Mouse (Mus musculus): ENCODE measurements at regions not wholly inside any gene's neighbourhood (a gene's known extent, or its start where the extent isn't known, plus 50 kb on each side); places are given as distances from the start of the nearest gene placed in this dataset.
"Not testable (repeated sequence)": the region's sequence is repeated elsewhere in the genome, so short reads cannot be mapped to it uniquely, and the experiment has no call there.

DNA sequence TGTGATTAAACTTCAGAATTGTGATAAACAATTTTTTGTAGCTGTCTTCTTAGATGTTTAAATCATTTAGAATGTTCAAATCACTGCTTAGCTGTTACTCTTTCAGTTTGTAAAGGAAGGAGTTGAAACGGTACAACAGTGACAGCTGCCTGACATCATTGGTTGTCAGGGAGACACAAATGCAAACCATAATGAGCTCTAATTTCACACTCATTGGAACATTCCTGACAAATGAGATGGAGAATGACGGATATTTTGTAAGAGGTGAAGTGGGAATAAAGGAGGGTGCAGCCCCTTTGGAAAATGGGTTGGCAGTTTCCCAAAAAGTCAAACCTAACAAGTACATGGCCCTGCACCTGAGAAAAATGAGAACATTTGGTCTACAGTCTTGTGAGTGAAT lies 62.5 kb downstream of the Rad51ap2 start:
- no peak for DNase-seq

DNA sequence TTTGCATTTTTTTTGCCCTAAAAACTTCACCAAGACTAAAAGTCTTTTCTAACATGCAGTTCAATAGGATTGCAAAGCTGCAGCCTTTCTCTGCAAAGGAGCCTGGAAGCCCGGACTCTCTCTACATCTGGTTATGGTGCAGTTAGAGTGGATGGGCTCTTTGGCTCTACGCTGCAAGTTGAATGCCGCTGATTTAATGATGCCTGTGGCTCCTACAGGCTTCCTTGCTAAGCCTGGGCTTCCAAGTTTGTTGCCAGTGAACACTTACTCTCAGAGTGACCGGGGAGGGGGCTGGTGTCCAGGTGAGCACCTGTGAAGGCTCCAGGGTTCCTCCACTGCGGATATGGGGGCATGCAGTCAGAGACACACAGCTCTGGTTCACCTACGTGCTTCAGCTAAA lies 107.0 kb downstream of the Rad51ap2 start:
- no peak for DNase-seq

DNA sequence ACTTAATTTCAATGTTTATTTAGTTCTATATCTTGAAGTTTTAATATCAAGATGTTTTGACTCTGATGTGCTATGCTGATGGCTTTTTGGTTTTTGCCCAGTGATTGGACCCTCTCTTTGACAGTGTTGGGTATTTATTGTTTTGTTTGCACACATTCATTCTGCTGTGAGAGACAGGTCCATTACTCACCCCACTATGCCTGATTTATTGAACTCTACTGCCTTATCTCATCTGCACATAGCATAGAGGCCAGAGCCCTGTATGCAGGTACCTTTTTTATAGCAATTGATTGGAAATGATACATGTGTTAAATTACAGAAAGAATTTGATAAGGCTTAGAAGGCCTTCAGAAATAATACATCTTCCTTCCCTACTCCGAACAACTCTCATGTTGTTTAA lies 114.3 kb downstream of the Rad51ap2 start:
- no peak for DNase-seq

DNA sequence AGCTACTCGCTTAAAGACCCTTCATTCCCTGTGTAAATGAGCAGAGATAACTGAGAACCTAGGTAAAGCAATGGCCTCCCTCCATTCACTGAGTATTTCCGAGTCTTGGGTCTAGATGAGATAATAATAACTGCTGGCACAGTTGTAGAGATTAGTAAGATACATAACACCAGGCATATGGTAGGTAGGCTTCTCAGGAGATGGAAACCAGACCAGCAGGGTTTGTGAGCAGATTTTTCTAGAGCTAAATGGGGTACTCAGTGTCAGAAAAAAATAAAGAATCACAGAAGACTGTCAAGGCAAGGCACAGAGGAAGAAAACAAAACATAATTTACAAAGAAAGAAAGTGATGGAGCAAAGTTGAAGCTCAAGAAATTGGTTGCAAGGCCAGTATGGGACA lies 148.1 kb downstream of the Rad51ap2 start:
- peak; percentile 25 for DNase-seq

DNA sequence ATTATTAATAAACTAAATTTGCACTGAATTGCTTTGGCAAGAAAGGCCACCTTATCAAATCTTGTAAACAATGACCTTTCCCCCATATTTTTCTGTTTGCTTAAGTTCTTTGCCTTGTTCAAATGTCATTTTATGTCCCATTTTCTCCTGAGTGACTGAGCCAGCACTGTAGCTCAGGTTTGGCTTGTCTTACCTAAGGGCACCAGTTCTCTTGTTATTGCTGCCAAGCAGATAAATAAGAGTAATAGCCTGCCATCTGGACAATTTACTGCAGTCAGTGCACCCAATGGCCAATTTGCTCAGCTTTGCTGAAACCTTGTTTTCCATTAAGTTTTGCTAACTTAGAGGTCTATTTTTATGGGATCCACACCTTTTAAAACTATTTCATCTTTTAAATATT lies 152.9 kb downstream of the Rad51ap2 start:
- no peak for DNase-seq

DNA sequence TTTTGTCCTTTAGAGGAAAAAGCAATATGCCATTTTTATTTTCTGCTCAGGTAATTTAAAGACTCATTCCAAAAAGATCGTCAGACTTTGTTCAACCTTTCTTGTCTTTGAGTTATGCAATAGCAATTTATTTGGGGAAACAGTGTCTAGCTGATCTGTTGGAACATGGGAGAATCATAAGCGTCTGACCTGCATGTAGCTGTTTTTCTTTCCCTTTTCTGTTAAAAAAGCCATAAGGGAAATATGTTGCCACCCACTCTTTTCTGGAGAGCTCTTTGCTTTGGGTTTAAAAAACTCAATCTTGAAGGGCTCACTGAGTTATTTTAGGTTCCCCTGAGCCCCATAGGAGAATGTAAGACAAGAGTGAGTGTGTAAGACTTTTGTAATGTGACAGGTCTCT lies 155.8 kb downstream of the Rad51ap2 start:
- peak; percentile 36 for DNase-seq

DNA sequence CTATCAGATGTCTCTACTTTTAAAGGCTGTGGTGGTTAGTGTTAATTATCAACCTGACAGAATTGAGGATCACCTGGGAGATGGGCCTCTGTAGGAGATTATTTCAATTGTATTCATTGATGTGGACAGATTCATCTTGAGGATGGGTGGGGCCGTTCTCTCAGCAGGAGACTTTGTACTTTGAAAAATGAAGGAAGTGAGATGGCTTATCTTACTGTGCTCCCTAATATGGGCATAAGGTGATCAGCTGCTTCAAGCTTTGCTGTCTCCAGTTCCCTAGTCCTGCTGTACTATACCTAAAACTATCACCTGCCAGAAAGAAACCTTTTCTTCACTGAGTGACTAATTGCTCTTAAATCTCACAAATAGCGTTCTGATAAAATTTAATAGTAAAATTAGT lies 159.4 kb downstream of the Rad51ap2 start:
- no peak for DNase-seq

DNA sequence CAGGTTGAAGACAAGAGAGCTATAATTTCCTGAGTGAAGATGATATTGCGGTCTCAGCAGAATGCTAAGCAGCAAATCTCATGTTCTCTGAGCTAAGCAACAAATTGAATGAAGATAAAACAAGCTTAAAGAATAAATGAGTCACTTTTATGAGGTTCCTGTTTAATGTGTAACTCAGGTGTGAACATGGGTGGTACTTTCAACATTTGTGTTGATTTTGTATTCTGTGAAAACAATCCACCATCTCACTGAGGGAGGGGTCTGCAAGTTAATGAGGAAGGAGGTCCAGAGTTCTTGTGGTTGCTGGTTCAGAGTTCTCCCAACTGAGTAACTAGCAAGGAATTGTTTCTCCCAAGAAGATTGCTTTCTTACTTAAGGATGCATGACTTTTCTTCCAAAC lies 167.7 kb downstream of the Rad51ap2 start:
- no peak for DNase-seq

DNA sequence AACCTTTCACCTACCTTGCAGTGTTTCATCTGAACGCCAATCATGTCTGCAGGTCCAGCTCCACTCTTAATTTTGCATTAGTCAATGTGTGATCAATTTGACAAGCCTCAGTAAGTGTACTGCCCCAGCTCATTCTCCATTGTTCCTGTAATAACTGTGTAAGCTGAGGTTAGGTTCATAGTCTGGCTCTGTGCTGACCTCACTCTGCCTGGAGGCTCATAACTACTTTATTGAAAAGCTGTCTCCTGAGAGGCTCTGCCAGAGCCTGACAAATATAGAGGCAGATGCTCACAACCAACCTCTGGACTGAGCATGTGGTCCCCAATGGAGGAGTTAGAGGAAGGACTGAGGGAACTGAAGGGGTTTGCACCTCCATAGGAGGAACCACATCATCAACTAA lies 174.3 kb downstream of the Rad51ap2 start:
- no peak for DNase-seq

DNA sequence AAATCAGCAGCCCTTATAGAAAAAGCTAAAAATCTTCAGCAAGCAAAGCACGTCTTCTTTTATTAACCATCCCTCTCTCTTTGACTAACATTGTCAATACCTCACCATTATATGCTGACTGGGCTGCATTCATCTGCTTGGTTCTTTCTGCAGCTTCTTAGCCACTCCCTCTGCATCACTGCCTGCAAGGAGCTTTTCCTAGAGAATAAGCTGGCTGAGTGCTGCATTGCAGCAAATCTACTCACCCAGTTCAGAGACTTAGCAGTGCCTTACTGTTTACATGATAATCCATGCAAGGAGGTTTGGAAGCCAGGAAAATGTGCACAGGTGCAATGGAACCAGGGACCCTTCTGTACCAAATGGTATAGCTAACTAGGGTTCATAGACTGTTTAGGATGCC lies 175.9 kb downstream of the Rad51ap2 start:
- no peak for DNase-seq

DNA sequence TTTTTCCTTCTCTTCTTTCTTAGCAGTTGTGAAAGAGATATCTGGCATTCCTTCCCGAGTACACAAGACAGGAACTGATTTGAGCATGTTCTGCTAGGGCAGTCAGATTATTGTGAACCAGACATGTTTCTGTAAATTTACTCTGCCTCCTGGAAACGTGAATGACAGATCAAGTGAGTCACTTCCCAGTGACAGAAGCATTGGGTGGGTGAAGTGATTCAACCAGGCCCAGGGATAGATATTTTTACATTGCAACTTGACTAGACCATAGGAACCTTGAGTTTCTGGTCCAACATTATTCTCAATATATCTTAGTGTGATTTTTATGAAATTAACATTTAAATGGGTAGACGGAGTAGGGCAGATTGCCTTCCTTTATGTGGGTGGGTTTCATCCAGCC lies 217.4 kb downstream of the Rad51ap2 start:
- DNase-seq: peak; percentile 56

DNA sequence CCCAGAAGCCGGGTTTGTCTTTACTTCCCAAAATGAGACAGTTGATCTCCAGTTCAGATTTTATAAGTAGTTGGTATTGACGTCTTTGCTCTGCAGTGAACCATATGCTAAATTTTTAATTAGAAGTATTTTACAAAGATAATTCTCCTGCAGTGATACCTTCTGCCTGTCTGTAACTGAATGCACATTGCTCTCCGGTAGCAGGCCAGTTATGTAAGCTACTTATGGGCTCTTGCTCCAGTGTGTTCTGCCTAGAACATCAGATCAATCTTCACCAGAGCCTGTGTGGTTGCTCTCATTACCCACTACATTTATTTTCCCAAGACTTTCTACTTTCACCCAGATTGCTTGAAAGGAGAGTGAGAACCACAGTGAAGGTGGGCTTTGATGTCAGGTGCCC lies 238.9 kb downstream of the Rad51ap2 start:
- no peak for DNase-seq

DNA sequence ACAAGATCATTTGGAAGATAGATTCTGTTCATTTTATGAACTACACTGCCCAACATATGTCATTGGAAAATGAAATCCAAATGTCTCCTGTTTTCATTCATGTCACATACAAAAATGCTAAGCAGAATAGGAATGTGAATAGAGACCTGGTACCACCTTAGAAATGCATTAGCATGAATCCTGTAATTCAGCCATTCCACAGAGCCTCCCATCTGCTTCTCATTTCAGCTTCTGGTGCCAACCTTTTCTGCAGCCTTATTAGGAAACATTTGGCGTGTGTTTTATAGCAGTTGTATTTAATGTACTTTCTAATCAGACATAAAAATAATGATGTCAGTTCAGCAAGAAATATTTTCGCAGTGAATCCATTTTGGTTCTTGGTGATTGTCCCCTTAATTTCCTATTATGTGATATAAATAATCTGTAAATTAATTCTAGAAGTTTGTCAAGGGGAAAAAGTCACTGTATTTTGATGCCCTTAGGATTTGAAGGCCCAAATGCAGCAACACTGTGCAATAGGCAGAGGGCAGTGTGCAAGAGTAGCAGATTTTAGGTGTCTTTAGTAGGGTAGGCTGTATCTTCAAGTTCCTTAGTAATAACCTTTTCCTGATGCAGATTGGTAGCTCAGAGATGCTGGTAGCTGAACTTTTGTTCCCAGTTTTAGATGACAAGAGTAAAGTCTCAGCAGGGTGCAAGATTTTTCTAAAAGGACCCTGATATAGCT lies 253.2 kb downstream of the Rad51ap2 start:
- no peak for DNase-seq

DNA sequence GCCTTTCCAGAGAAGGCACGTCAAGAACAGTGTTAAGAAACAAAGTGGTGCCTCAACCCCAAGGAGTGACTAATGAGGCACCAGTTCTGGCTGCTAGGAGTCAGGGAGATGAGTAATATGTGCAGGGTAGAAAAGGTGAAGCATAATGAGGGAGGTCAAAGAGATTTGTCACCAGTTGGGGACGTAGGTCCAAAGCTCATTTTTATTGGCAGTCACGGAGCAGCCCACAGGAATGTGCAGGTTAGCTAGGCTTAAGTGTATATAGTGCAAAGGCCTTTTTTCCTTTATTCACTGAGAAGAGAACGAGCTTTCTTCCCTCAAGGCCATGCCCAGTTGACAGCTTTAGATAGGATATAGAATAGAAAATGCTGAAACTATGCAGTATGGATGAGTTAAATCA lies 261.8 kb downstream of the Rad51ap2 start:
- DNase-seq: no peak

DNA sequence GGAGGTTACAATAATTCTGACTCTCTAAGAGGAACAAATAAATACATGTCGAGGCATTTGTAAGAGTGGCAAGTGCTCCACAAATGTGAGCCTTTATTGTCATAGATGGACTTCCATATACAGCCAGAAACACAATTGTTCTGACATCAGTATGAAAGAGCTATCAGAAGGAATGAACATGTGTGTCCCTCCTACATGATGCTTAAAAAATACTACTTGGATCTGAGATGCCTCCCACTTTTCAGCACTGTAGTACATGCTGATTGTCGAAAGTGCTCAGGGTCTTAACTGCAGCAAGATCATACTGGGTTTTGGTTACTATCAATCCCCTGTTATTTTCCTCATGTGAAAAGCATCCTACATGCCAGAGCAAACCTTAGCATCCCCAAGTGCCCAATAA lies 295.6 kb downstream of the Rad51ap2 start:
- DNase-seq: peak; percentile 15

DNA sequence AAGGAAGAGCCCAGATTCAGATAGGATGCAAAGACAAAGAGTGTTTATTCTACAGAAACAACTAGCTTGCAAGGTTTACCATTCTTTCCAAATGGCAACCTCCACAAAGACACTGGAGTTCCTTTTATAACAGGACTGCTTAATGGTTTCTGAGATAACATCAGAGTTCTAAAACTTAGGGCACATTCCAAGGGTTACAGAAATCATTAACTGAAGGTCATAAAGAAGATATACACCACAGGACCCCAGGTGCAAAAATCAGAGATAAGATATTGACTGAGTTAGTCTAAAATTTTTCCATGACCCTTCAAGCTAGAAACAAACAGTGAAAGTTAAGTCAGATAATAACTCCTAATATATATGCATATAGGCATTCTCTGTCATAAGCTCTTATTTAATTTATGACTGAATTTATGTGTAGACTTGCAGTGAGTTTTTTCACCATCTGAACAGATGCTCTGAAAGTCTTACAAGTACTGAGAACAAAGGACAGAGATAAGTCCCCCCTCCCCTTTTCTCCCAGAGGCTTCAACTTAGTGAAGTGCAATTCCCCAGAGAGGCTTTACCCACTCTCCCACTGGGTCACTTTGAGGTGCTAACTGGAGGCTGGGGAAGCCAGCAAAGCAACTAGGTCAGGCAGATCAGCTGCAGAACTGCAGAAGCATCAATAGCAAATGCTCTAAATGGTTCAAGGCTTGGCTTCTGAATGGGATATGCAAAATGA lies 298.5 kb downstream of the Rad51ap2 start:
- DNase-seq: no peak

DNA sequence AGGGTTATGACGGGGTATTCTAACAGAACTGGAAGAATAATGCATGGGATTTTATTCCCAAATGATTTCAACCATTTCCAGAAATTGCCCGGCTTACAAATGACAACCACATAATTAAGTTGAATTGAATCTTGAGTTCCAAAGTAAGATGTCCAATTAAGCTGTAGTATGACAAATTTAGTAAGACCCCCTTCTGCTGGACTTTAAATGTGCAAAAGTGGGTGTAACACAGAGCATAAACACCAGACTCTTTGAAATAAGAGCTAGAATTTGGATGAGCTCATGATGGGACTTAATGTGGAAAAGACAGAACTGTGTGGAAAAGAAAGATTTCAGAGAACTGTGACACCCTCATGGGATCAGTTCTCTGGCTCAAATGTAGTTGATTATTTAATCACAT lies 346.4 kb downstream of the Rad51ap2 start:
- no peak for DNase-seq

DNA sequence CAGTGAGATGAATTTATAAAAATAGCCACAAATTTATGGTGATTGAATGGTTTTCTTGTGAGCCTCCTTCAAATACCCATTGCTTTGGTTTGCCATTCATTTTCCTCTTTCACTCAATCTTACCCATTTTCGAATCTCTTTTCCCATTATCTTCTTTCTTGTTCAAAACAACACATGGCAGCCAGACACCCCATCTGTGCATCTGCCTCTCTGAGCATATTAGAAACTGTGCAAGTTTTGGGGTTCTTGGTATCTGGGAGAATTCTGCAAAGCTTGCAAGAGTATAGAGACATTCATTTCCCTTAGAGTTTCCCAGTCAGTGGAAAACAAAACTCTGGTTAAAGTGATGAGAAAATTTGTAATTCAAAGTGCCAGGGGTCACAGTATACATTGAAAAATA lies 347.3 kb downstream of the Rad51ap2 start:
- DNase-seq: peak; percentile 32

DNA sequence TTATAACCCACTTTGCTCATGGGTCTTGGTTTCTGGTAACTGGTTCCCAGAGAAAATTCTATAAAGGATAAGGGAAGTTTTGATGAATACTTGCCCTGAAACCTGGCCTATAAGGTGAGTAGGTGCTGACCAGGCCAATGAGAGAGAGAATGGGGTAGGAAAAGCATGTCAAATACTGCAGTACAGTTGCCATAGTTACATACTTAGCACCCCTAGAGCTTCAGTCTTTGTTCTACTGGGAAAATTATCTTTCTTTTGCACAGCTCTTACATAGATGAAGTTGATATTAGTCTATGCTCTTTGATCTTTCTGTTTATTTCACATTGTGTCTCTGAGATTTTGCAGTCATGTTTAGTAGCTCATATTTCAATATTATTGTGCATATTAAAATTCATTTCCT lies 373.8 kb downstream of the Rad51ap2 start:
- DNase-seq: no peak

DNA sequence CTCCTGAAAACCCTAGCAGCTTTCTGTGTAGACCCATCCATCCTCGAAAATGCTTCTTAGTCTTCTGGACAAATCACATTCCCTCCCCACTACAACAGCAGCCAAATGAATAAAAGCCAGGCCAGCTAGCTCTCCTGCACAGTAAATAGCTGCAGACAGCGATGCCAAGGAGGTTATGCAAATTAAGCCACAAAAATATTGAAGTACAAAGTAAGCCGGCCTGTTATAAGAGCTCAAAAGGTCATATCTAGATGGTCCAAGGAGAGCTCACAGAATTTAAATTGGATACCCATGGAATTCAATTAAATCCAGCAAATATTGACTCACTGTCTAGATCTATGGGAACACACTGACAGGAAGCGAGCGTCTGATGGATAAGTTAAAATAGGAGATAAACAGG lies 375.4 kb downstream of the Rad51ap2 start:
- DNase-seq: no peak

DNA sequence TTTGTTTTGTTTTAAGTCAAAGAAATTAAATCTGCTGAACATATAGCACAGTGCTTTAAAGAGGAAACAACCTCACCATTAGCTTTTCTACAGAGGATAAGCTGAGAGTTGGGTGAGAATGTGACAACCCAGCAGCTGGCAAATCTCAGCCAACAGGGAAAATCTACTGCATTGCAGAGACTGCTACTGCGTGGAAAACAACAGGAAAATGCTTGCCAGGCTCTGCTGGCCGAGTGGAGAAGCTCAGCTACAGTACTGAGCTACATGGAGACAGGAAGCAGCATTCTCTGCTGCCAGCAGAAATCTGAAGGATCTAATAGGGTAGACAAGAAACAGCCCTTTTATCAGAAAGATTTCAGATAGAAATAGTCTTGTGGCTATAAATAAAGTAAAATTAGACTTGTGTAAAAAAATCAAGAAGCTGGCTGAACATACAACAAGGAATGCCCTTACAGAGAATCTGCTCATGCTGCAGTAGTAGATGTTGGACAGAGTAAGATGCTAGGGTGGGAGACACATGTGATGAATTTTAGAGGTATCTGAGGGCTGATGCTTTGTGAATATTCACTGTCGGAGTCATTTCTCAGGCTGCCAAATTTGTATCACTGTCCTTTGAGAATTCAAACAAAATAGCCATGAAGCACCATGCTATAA lies 382.1 kb downstream of the Rad51ap2 start:
- peak; percentile 71 for DNase-seq

DNA sequence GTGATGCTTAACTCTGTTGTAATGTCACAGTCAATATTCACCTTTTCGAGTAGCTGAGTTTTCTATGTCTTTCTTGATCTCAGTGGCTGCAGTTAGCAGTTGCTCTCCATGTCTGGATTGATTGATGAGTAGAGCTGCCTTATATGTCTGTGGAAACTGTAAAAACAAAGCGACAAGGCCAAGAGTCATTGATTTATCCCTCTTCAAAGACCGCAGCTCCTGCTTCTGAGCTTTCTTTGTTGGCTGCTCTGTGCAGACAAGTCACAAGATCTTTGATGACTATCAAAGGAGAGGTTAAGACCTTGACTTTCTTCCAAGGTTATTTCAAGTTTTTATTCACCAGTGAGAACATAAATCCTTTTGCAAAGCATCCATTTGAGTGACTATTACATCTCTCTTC lies 395.2 kb downstream of the Rad51ap2 start:
- DNase-seq: no peak

DNA sequence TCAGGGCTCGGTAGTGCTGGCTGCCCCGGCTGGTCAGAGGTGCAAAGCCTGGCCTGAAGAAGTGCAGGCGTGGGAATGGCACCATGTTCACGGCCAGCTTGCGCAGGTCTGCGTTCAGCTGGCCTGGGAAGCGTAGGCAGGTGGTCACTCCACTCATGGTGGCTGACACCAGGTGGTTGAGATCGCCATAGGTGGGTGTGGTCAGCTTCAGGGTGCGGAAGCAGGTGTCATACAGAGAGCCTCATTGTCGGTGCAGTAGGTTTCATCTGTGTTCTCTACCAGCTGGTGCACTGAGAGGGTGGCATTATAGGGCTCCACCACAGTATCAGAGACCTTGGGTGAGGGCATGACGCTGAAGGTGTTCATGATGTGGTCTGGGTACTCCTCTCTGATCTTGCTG lies 380.1 kb upstream of the Fam49a start:
- DNase-seq: not testable (repeated sequence)

DNA sequence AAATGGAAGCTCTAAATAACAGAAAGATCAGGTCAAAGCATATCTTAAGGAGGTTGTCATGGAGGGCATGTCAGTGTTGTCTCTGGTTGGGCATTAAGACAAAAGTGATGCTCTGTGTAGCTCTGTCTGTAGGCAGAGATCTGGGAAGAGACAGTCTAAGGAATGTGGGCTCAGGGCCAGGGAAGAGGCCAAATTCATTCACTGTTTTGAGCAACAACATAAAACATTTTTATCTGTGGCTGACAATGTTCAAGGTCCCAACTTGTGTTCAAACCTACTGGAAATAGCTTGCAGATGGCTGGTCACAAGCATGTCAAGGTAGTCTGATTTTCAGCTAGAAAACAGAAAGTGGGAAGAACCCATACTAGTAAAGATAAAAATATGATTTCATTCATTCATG lies 374.6 kb upstream of the Fam49a start:
- DNase-seq: no peak
